Mouse (Mus musculus) embryo, embryonic 10 days (tissue): ENCODE data around the gene Inpp4b.
"Not testable (repeated sequence)": the region's sequence is repeated elsewhere in the genome, so short reads cannot be mapped to it uniquely, and the experiment has no call there.

Experiments used
- DNase-seq: peaks from one replicate; pipeline ENCODE4 v3.0.0-alpha.2; 2015; ENCODE audit warnings: low spot score

The Inpp4b gene

GRCm38 (mm10) chr8:81779440-81779839, 437.1 kb downstream of the Inpp4b start:
- DNase-seq: no peak

GRCm38 (mm10) chr8:81780166-81780565, 437.8 kb downstream of the Inpp4b start:
- no peak for DNase-seq

- no peak for DNase-seq
Measured at GRCm38 (mm10) chr8:81780921-81781675, 438.7 kb downstream of the Inpp4b start.

GRCm38 (mm10) chr8:81782781-81783180, 440.4 kb downstream of the Inpp4b start:
- no peak for DNase-seq

- no peak for DNase-seq
Measured at GRCm38 (mm10) chr8:81784775-81785174, 442.4 kb downstream of the Inpp4b start.

- DNase-seq: no peak
Measured at GRCm38 (mm10) chr8:81788498-81788897, 446.1 kb downstream of the Inpp4b start.

GRCm38 (mm10) chr8:81792649-81793048, 450.3 kb downstream of the Inpp4b start:
- DNase-seq: no peak

GRCm38 (mm10) chr8:81798501-81798900, 456.1 kb downstream of the Inpp4b start:
- no peak for DNase-seq

GRCm38 (mm10) chr8:81800792-81801191, 458.4 kb downstream of the Inpp4b start:
- no peak for DNase-seq

- peak; percentile 82 for DNase-seq
Measured at GRCm38 (mm10) chr8:81806797-81807196, 464.4 kb downstream of the Inpp4b start.

- DNase-seq: no peak
Measured at GRCm38 (mm10) chr8:81807578-81807977, 465.2 kb downstream of the Inpp4b start.

GRCm38 (mm10) chr8:81808406-81808805, 466.1 kb downstream of the Inpp4b start:
- no peak for DNase-seq

- not testable (repeated sequence) for DNase-seq
Measured at GRCm38 (mm10) chr8:81809414-81809813, 467.1 kb downstream of the Inpp4b start.

- DNase-seq: peak; percentile 57
Measured at GRCm38 (mm10) chr8:81812051-81812751, 469.8 kb downstream of the Inpp4b start.

- DNase-seq: peak; percentile 27
Measured at GRCm38 (mm10) chr8:81814742-81815141, 472.4 kb downstream of the Inpp4b start.

- peak; percentile 45 for DNase-seq
Measured at GRCm38 (mm10) chr8:81815551-81815950, 473.2 kb downstream of the Inpp4b start.

GRCm38 (mm10) chr8:81823121-81823520, 480.8 kb downstream of the Inpp4b start:
- no peak for DNase-seq

GRCm38 (mm10) chr8:81824975-81825374, 482.6 kb downstream of the Inpp4b start:
- no peak for DNase-seq

GRCm38 (mm10) chr8:81826406-81826805, 484.1 kb downstream of the Inpp4b start:
- DNase-seq: no peak

- DNase-seq: no peak
Measured at GRCm38 (mm10) chr8:81827306-81827913, 485.1 kb downstream of the Inpp4b start.

- DNase-seq: no peak
Measured at GRCm38 (mm10) chr8:81831430-81831829, 489.1 kb downstream of the Inpp4b start.

GRCm38 (mm10) chr8:81833852-81834251, 491.5 kb downstream of the Inpp4b start:
- no peak for DNase-seq

- no peak for DNase-seq
Measured at GRCm38 (mm10) chr8:81840512-81840911, 498.2 kb downstream of the Inpp4b start.
